Mouse (Mus musculus): ENCODE data around the gene Cd83. TPM values are rescaled to one million over a fixed set of nuclear protein-coding genes. Genes with fewer than 3 reads are reported as not detected.

Cd83 gene
- polyA plus RNA-seq, 1 experiment from 2014 or later: 5.7 TPM

- H3K4me1 ChIP-seq: no peaks in the 10 kb centered on the region
- no peaks in the 10 kb centered on the region for H3K9me3 ChIP-seq (replicated peaks)
- 40% methylated on average over 8 of the region's 8 CpGs for WGBS
- no peak overlapping the region for H3K4me2 ChIP-seq (replicated peaks)
- no peak overlapping the region for H3K9ac ChIP-seq
- no peaks in the 10 kb centered on the region for H3K27me3 ChIP-seq
- ATAC-seq (ENCODE audit: insufficient number of reproducible peaks, low FRiP score, low TSS enrichment, low read depth): no peak
- no peaks in the 10 kb centered on the region for H3K36me3 ChIP-seq
- H3K4me3 ChIP-seq (replicated peaks): no peak overlapping the region
- H3K27ac ChIP-seq (replicated peaks): no peak overlapping the region
Observed at GRCm38 (mm10) chr13:43795334-43795733, 10.8 kb downstream of the Cd83 start.

GRCm38 (mm10) chr13:43798655-43799054, 14.1 kb downstream of the Cd83 start:
- H3K9me3 ChIP-seq (replicated peaks): no peaks in the 10 kb centered on the region
- H3K9ac ChIP-seq: no peak overlapping the region
- no peak overlapping the region for H3K4me2 ChIP-seq (replicated peaks)
- no peak for ATAC-seq (ENCODE audit: insufficient number of reproducible peaks, low FRiP score, low TSS enrichment, low read depth)
- no peaks in the 10 kb centered on the region for H3K36me3 ChIP-seq
- H3K27ac ChIP-seq (replicated peaks): no peak overlapping the region
- no peaks in the 10 kb centered on the region for H3K27me3 ChIP-seq
- H3K4me3 ChIP-seq (replicated peaks): no peak overlapping the region
- WGBS: 81% methylated on average over 4 of the region's 4 CpGs
- no peaks in the 10 kb centered on the region for H3K4me1 ChIP-seq

GRCm38 (mm10) chr13:43800136-43800535, 15.6 kb downstream of the Cd83 start:
- Histone ChIP-seq H3K27ac (replicated peaks) (no peak overlapping the region), H3K4me2 (replicated peaks) (no peak overlapping the region)
- ATAC-seq (ENCODE audit: insufficient number of reproducible peaks, low FRiP score, low TSS enrichment, low read depth): no peak

GRCm38 (mm10) chr13:43801961-43802360, 17.4 kb downstream of the Cd83 start:
- no peak overlapping the region for H3K9ac ChIP-seq
- H3K27ac ChIP-seq (replicated peaks): no peak overlapping the region
- no peak overlapping the region for H3K4me2 ChIP-seq (replicated peaks)
- no peaks in the 10 kb centered on the region for H3K27me3 ChIP-seq
- no peak overlapping the region for H3K4me3 ChIP-seq (replicated peaks)
- no peaks in the 10 kb centered on the region for H3K36me3 ChIP-seq
- H3K4me1 ChIP-seq: peaks cover 3% of the 10 kb centered on the region; the same call in 1 of the 2 replicates
- no peaks in the 10 kb centered on the region for H3K9me3 ChIP-seq (replicated peaks)
- ATAC-seq (ENCODE audit: insufficient number of reproducible peaks, low FRiP score, low TSS enrichment, low read depth): no peak
- WGBS: 48% methylated on average over 3 of the region's 3 CpGs

More at GRCm38 (mm10) chr13:43800136-43800535, 15.6 kb downstream of the Cd83 start:
- Histone ChIP-seq H3K36me3 (no peaks in the 10 kb centered on the region), H3K9me3 (replicated peaks) (no peaks in the 10 kb centered on the region), H3K27me3 (no peaks in the 10 kb centered on the region), H3K4me3 (replicated peaks) (no peak overlapping the region), H3K9ac (no peak overlapping the region), H3K4me1 (no peaks in the 10 kb centered on the region)

- Histone ChIP-seq H3K4me1 (peaks cover 6% of the 10 kb centered on the region; the same call in 1 of the 2 replicates), H3K4me2 (replicated peaks) (no peak overlapping the region), H3K9me3 (replicated peaks) (no peaks in the 10 kb centered on the region), H3K27me3 (no peaks in the 10 kb centered on the region), H3K9ac (no peak overlapping the region), H3K27ac (replicated peaks) (no peak overlapping the region), H3K36me3 (no peaks in the 10 kb centered on the region), H3K4me3 (replicated peaks) (no peak overlapping the region)
- 80% methylated on average over 8 of the region's 8 CpGs for WGBS
- ATAC-seq (ENCODE audit: insufficient number of reproducible peaks, low FRiP score, low TSS enrichment, low read depth): no peak
Observed at GRCm38 (mm10) chr13:43802361-43803137, 18.0 kb downstream of the Cd83 start.

- H3K9me3 ChIP-seq (replicated peaks): no peaks in the 10 kb centered on the region
- WGBS: 83% methylated on average over 3 of the region's 3 CpGs
- H3K36me3 ChIP-seq: no peaks in the 10 kb centered on the region
- H3K9ac ChIP-seq: no peak overlapping the region
- H3K27me3 ChIP-seq: no peaks in the 10 kb centered on the region
- no peak overlapping the region for H3K4me2 ChIP-seq (replicated peaks)
- no peak overlapping the region for H3K27ac ChIP-seq (replicated peaks)
- no peak for ATAC-seq (ENCODE audit: insufficient number of reproducible peaks, low FRiP score, low TSS enrichment, low read depth)
- H3K4me1 ChIP-seq: peaks cover 6% of the 10 kb centered on the region; the same call in 1 of the 2 replicates
- no peak overlapping the region for H3K4me3 ChIP-seq (replicated peaks)
Observed at GRCm38 (mm10) chr13:43804648-43805047, 20.1 kb downstream of the Cd83 start.

- no peak overlapping the region for H3K4me2 ChIP-seq (replicated peaks)
- no peak for ATAC-seq (ENCODE audit: insufficient number of reproducible peaks, low FRiP score, low TSS enrichment, low read depth)
- no peak overlapping the region for H3K9ac ChIP-seq
- no peaks in the 10 kb centered on the region for H3K36me3 ChIP-seq
- H3K27ac ChIP-seq (replicated peaks): no peak overlapping the region
- H3K9me3 ChIP-seq (replicated peaks): no peaks in the 10 kb centered on the region
- peaks cover 6% of the 10 kb centered on the region; the same call in 1 of the 2 replicates for H3K4me1 ChIP-seq
- 82% methylated on average over 5 of the region's 5 CpGs for WGBS
- H3K27me3 ChIP-seq: no peaks in the 10 kb centered on the region
- no peak overlapping the region for H3K4me3 ChIP-seq (replicated peaks)
Observed at GRCm38 (mm10) chr13:43805159-43805758, 20.7 kb downstream of the Cd83 start.

- Histone ChIP-seq H3K27me3 (no peaks in the 10 kb centered on the region), H3K4me3 (replicated peaks) (no peak overlapping the region), H3K4me1 (peaks cover 6% of the 10 kb centered on the region; the same call in 1 of the 2 replicates), H3K27ac (replicated peaks) (no peak overlapping the region), H3K9me3 (replicated peaks) (no peaks in the 10 kb centered on the region), H3K36me3 (no peaks in the 10 kb centered on the region), H3K9ac (no peak overlapping the region), H3K4me2 (replicated peaks) (no peak overlapping the region)
- WGBS: 53% methylated on average over 14 of the region's 14 CpGs
- ATAC-seq (ENCODE audit: insufficient number of reproducible peaks, low FRiP score, low TSS enrichment, low read depth): no peak
Observed at GRCm38 (mm10) chr13:43806371-43807271, 22.0 kb downstream of the Cd83 start.

GRCm38 (mm10) chr13:43807272-43807675, 22.7 kb downstream of the Cd83 start:
- Histone ChIP-seq H3K4me1 (peaks cover 6% of the 10 kb centered on the region; the same call in 1 of the 2 replicates), H3K27ac (replicated peaks) (no peak overlapping the region), H3K9me3 (replicated peaks) (no peaks in the 10 kb centered on the region), H3K27me3 (no peaks in the 10 kb centered on the region), H3K4me3 (replicated peaks) (no peak overlapping the region), H3K9ac (no peak overlapping the region), H3K4me2 (replicated peaks) (no peak overlapping the region), H3K36me3 (no peaks in the 10 kb centered on the region)
- no peak for ATAC-seq (ENCODE audit: insufficient number of reproducible peaks, low FRiP score, low TSS enrichment, low read depth)
- WGBS: 81% methylated on average over 3 of the region's 3 CpGs

- no peak overlapping the region for H3K27ac ChIP-seq (replicated peaks)
- no peak for ATAC-seq (ENCODE audit: insufficient number of reproducible peaks, low FRiP score, low TSS enrichment, low read depth)
- WGBS: 74% methylated on average over 6 of the region's 6 CpGs
- H3K4me2 ChIP-seq (replicated peaks): no peak overlapping the region
- H3K9ac ChIP-seq: no peak overlapping the region
- H3K4me3 ChIP-seq (replicated peaks): no peak overlapping the region
- H3K4me1 ChIP-seq: peaks cover 6% of the 10 kb centered on the region; the same call in 1 of the 2 replicates
- no peaks in the 10 kb centered on the region for H3K36me3 ChIP-seq
- no peaks in the 10 kb centered on the region for H3K9me3 ChIP-seq (replicated peaks)
- no peaks in the 10 kb centered on the region for H3K27me3 ChIP-seq
Observed at GRCm38 (mm10) chr13:43810621-43811020, 26.0 kb downstream of the Cd83 start.

GRCm38 (mm10) chr13:43811835-43812234, 27.3 kb downstream of the Cd83 start:
- Histone ChIP-seq H3K36me3 (no peaks in the 10 kb centered on the region), H3K9me3 (replicated peaks) (no peaks in the 10 kb centered on the region), H3K9ac (no peak overlapping the region), H3K4me2 (replicated peaks) (no peak overlapping the region), H3K27me3 (no peaks in the 10 kb centered on the region), H3K4me3 (replicated peaks) (no peak overlapping the region), H3K27ac (replicated peaks) (no peak overlapping the region), H3K4me1 (peaks cover 3% of the 10 kb centered on the region; the same call in 1 of the 2 replicates)
- WGBS: 88% methylated on average over 3 of the region's 3 CpGs
- no peak for ATAC-seq (ENCODE audit: insufficient number of reproducible peaks, low FRiP score, low TSS enrichment, low read depth)

Measured in embryonic facial prominence, embryonic 15.5 days (tissue).